Mouse (Mus musculus) kidney, postnatal 4 days (tissue): ENCODE results near the gene Slc29a1.

ENCODE experiments used
- DNase-seq, 2 experiments: peaks; one replicate each; pipeline ENCODE4 v3.0.0; 2021; ENCODE audit warnings: mixed read lengths in 2 of 2

Gene Slc29a1

DNA sequence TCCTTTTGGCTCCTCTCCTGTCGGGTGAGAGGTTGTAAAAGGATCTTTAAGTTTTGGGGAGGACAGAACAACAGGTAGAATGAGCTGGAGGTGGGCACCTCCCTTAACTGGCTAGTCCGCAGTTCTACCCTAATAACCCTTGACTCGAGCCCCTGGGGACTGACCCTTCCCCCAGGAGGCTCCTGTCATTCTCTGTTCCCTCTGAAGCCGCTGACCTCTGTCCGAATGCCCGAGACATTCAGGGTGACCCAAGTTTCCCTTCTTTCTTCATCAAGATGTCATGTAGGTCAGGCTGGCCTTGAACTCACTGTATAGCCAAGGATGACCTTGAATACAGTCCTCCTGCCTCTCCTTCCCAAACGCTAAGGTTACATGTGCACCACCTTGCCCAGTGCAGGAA lies 11.0 kb downstream of the Slc29a1 start:
- no peak for DNase-seq

DNA sequence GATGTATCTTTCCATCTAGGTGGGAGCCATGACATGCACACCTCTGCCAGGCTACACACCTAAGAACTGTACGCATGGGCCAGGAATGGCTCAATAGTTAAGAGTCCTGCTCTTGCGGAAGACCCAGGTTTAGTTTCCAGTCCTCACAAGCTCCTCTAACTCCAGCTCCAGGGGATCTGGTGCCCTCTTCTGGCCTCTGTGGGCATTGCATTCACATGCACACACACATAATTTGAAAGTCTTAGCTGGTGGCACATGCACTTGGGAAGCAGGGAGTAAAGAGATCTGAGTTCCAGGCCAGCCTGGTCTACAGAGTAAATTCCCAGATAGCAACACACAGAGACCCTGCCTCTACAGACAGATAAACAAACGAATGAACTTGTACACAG lies 13.0 kb downstream of the Slc29a1 start:
- peak in 1 of 2 experiments; percentile 59 for DNase-seq

DNA sequence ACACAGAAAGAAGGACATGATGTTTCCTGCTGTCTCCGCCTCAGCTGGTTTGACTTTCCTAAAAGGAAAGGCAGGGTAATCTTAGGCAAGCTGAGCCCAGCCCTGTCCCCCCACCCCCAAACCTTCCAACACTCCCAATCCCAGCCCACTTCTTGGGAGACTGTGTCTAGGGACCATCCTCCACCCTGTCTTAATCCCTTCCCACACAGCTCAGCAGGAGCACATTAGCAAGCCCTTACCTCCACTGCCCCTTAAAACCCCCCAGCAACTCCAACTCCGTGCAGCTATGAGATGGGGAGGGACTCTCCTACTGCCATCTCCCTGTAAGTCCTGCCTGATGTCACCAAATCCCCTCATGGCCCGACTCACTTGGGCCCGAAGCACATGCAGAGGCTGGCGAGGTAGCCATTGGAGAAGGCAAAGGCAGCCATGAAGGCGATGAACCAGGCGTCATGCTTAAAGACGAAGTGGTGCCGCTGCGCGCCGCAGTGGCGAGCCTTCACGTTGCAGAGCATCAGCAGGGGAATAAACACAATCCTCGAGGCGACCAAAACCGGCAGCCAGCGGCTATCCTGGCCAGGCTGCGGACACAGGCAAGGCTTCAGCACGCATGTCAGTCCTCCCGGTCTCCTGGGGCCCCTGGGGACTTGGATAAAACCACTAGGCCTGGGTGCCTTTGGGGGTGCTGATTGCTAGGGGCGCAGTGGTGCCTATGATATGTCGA lies 13.5 kb downstream of the Slc29a1 start:
- no peak for DNase-seq

DNA sequence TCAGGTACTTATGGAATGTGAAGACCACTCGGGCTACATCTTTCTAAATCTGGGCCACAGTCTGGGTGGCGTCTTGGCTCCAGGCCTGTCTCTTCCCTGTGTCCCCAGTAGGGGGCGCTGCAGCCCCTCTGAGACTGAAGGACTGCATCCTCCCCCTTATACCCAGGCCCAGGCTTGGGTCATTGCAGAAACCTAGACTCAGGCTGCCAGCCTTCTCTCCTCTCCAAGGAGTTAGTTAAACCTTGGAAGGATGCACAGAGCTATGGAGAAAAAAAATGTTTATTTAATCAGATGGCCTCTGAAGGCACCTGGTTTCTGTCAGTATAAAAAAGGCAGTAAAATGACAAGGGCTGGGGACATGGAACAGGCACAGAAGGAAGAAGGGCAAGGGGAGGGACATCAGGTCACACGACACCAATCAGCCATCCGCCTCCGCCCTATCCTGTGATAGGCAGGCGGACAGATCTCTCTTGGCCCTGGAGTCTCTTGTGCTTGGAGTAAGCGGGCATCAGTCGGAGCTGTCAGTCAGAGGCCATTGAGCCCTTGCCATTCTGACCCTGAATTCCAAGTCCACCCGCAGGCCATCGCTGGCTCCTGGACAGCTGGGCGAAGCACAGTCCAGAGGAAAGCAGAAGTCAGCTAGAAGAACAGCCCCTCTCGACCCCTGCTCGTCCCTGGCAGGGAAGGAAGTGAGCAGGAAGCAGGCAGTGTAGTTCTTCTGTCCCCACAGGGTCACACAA lies 14.3 kb downstream of the Slc29a1 start:
- DNase-seq = peak; percentile 87 to 91

DNA sequence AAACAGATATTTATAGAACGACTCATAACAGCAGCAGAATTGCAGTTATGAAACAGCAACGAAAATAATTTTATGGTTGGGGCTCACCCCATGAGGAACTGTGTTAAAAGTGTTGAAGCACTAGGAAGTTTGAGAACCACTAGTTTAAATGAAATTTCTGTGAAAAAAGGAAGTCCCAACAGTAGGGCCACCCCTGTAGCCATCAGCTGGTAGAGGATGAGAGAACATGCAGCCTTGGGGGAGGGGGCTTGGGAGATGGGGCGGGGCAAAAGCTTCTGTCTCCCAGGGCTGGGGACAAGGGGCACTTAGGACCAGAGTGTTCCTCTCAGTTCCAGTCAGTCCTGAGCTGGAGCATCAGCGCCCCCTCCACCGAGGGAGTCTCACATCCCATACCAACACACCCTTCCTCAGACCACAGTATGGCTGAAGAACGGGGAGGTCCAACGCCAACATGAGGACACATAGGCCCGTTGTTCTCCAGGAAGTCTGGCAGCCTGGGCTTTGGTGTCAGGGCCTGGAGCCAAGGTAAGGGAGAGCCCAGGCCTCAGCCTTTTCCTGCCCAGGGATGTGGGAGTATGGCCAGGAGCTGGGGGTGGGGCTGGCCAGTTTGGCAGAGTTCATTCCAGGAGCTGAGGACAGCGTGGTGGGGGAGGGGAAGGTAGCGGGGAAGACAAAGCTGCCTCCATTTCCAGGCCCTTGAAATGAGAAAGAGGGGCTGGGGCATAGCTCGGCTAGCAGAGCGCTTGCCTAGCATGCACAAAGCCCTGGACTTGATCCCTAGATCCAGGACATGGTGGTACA lies 15.1 kb downstream of the Slc29a1 start:
- DNase-seq = peak; percentile 82 to 89

DNA sequence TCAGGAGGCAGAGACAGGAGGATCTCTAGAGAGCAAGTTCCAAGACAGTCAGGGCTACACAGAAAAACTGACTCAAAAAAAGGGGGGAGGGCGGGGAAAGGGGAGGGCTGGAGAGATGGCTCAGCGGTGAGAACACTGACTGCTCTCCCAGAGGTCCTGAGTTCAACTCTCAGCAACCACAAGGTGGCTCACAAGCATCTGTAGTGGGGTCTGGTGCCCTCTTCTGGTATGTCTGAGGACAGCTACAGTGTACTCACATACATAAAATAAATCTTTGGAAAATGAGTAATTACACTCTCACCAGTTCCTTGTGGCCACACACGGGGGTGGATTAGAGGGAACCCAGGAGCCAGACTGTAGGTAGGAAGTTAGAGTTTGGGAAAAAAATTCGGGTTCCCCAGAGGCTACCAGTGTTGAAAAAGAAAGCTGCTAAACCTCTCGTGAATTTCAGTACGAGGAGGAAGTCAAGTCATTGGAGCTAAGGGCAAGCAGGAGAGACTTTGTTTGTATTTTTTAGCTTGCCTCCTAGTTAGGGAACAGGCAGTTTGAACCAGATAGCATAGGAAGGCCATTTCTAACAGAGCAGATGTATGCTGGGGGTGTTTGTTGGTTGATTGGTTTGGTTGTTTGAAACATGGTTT lies 16.6 kb downstream of the Slc29a1 start:
- DNase-seq = no peak

DNA sequence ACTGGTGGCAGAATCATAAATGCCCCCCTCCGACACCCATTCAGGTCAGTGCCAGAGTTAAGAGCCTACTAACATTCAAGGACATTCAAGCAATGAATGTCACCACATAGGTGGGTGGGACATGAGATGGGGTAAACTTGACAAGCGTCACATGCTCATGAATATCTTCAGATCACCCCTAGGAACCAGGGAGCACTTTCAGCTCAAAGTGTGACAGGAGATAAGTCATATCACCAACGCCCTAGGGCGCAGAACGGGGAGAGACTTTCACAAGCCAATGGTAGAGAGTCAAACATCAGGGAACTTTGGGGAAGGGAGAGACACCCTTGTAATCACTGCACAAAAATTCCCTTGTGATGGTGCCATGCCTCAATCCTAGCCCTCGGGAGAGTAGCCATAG lies 17.2 kb downstream of the Slc29a1 start:
- no peak for DNase-seq

DNA sequence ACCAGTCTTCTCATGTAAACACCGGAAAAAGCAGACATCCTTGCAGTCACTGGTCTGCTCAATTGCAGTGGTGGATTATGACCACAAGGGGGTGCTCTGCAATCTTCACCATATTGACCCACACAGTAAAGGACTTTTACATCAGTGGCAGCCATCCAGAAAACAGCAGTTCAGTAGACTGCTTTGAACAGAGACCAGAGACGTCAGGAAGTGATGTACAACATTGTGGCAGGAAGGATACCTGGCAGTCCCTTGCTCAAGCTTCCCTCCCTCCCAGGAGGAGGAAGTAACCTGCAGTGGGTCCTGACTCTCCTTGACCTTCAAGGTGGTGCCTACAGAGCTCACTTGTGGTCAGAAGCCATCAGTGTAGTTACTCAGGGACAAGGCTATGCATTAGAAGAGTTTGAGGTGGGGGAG lies 17.8 kb downstream of the Slc29a1 start:
- peak; percentile 81 to 87 for DNase-seq

DNA sequence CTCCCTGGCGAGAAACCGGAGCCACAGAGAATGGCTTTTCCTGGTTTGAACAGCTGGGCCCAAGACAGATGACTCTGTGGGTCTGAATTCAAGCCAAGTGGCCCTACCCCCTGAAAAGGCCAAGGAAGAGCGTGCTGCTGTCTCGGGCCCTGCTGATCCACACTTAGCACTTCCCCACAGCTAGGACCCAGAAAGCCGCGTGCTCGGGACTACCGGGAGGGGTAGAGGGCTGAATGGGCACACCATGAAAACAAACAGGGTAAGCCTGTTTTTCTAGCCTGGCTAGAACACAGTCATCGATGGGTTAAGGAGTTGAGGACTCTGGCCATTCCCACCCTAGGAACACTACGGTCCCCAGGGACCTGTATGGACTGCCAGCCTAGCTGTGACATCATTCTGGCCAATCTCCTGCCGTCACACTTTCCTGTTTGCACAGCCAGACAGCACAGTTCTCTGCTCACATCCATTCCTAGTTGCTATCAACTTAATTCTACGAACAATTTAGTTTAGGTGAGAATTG lies 18.4 kb downstream of the Slc29a1 start:
- DNase-seq = peak in 1 of 2 experiments; percentile 58

DNA sequence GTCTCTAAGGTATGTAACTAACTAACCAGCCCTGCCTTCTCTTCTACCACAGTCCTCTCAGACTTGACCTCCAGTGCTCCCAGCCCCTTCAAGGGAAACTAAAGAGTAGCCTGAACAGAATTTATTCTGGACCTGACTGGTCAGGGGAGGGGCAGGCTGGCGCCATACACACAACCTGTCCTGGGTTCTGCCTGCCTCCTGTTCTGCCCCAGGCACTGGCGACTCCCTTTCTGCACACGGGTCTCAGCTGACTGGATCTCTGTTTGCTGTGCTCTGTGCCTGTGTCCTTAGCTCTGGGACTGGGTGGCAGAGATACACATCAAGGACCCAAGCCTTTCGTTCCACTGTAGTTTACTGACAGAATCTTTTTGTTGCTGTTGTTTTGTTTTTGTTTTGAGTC lies 19.9 kb downstream of the Slc29a1 start:
- peak in 1 of 2 experiments; percentile 50 for DNase-seq

DNA sequence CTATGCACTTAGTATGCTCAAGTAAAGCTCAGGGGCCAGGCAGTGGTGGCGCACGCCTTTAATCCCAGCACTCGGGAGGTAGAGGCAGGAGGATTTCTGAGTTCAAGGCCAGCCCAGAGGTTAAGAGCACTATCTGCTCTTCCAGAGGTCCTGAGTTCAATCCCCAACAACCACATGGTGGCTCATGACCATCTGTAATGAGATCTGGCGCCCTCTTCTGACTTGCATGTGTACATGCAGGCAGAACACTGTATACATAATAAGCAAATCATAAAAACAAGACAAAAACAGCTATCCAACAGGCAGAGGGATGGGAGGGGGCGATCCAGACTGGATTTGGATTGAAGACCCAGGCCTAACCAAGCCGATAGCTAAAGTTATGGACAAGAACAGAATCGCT lies 20.6 kb downstream of the Slc29a1 start:
- DNase-seq = no peak

DNA sequence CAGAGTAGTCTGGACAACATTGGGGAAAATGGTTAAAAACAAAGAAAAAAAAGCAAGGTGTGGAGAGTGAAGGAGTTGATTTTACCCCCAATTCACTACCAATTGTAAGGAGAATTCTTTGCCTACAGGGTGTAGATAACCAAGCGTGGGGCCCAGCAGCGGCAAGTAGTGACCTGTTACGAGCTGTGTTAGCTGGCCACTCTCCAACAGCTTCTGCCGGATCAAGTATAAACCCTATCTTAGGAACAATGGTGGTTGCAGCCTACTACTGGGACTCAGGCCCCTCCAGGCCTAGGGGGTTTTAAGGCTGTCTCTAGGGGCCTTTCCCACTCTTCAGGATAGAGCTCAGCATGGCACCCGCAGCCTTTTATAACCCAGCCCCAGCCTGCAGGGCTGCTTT lies 21.2 kb downstream of the Slc29a1 start:
- no peak for DNase-seq

DNA sequence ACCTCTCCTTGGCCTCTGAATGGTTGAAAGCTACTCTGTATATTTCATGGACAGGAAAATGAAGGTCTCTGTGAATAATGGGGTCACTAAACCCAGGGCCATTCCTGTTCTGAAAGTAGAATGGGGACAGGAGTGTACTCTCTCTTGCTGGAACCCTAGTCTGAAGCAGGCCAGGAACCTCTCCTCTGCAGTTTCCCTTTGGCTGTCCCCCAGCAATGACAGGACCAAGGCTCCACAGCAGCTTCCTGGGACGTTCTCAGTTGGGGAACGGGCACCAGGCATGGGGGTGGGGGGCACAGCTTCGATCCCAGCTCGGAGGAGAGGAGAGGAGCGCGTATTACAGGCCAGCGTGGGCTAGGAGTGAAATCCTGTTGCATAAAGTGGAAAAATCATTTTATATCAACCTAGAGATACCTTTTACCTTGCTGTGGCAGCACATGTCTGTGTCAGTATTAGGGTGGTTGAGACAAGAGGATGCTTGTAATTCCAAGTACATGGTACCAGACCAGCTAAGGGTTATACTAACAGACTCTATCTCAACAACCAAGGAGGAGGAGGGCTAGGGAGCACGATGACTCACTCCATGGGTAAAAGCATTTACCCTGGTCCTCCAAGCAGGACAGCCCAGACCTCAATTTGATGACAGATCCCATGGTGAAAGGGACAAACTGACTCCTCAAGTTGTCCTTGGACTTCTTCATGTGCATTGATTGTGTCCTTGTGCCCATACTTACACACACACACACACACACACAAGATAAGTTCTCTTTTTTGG lies 24.1 kb downstream of the Slc29a1 start:
- DNase-seq = no peak

DNA sequence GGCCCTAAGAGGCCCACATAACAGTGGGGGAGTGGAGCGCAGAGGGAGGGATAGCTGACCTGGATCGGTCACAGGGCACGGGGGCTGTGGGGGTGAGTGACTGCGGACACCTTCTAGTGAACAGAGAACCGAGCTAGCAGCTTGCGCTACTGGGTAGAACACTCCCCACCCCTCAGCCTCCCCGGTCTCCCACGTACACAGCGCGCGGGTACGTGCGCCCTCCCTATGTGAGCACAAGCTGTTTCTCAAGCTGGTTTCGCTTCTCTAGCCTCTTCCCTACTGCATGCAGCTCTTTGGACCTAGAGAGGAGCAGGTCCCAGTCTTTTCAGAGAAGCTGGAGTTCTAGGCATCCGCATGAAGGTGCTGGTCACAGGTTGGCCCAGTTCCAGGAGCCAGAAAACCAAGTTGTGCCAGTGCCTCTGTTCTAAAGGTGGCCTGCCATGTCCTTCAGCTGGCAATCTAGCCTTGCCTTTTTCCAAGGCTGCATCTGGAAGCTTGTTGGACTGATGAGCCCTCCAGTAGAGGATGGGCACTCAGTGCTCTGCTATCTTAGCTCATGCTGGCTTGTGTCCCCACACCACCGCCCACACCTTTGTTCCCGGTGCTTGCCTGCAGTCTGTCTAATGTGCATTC lies 25.2 kb downstream of the Slc29a1 start:
- peak; percentile 74 to 85 for DNase-seq

DNA sequence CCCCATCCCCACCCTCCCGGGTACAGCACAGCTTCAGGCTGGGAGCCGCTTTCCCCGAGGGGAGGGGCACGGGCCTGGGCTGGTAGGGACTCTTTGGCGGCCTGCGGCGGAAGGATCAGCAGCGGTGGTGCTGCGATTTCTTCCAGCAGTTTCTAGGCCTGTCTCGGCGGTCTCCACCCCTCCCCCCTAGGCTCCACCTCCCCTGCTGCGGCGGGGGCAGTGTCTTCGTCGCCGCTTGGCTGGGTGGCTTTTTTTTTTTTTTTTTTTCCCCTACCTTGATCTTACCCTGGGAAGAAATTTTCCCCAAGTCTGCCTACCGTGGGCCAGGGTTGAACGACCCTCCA lies 25.7 kb downstream of the Slc29a1 start:
- DNase-seq = peak; percentile 98 to 99

DNA sequence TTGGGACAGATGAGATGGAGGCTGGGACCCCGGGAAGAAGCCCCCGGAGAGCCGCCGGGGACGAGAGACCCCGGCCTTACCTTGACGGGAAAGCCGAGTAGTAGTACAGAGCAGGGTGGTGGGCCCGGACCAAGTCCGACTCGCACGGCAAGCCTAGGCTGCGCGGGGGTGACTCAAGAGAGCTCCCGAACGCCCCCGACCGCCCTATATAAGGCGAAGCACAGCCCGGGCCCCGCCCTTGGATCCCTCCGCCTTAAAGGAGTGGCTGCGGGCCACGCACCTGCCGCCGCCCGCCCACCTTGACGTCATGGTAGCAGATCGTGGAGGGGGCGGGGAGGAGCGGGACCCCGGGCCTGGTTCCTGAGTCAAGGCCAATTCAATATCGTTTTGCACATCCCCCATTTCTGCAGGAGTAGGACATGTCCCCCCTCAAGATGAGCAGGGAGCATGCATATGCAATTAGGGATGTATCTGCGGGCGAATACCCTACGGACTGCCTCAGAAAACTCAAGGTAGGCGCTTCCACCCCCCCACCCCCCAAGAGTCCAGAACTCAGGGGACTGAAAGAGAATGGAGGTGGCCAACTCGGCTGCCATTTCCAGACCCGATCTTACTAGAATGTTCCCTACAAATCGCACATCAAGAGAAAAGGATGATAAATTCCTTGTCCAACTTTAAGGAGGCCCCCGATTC lies 26.2 kb downstream of the Slc29a1 start, which contains the start of gene Hsp90ab1:
Gene Hsp90ab1 (minus strand): TSS at position 185 of the 693 bp plus-strand sequence.
- DNase-seq = peak; percentile 100

DNA sequence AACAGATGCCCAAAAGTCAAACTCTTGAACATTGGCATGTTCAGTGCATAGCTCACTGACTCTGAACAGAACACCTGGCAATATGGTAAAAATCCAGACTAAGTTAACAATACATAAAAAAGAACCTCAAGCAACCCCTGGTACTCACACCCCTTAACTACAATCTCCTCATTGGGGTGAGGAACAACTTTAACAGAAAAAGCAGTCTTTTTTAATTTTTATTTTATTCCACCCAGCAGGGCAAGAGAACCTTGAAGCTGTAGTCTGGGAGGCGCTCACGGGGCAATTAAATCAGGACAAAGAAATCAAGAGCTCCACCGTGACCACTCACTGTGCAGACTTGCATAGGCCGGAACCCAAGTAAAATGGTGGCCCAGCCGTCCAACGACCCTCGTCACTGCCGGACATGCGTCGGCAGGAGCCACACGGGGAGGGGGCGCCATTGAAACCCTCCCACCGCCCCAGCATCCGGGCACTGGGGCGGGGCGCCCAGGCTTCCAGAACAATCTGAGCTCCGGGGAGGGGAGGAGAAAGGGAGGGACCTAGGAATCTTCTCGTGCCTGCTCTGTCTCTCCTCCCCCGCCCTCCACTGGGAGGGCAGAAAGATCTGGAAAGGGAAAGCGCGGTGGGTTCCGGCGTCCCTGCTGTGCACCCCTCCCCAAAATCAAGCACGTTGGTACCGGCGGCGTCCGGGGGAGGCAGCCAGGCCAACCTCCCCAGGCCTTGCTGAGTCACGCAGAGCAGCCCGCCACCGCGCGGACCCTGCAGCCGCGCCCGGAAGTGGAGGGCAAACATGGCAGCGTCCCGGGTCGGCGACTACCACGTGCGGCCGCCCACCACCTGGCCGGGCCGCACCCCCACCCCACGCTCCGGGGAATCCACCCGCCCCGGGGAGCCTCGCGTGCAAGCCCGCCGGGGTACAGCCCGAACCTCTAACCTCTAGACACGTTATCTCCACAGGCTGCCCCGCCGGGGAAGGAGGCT lies 27.0 kb downstream of the Slc29a1 start:
- peak; percentile 87 to 93 for DNase-seq

DNA sequence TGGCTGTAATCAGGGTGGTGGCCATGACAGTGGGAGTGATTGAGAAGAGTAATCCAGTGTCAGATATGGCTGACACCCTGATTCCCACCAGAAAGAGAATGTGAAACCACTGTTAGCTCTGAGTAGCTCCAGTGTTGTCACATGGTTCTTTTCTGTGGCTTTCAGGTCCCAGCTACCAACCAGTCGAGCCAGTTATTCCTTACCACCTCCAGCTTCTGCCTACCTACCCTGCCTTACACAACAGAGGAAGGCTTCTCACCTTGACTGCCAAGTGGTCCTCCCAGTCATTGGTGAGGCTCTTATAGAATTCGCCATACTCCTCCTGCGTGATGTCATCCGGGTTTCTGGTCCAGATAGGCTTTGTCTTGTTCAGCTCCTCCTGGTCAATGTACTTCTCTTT lies 29.4 kb downstream of the Slc29a1 start:
- no peak for DNase-seq

DNA sequence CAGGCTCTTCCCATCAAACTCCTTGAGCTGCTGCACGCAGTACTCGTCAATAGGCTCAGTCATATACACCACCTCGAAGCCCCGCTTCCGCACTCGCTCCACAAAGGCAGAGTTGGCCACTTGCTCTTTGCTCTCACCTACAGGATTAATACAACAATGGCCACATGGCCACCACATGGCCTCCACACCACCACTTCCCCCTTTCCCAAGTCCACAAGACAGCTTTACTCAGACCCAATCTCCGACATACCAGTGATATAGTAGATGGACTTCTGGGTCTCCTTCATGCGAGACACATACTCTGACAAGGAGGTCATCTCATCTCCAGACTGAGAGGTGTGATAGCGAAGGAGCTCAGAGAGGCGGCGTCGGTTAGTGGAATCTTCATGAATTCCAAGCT lies 30.4 kb downstream of the Slc29a1 start:
- no peak for DNase-seq
